Mouse (Mus musculus): Measurements from ENCODE around the gene Zbtb17. TPM values are rescaled to one million over a fixed set of nuclear protein-coding genes. Genes with fewer than 3 reads are reported as not detected.
A peak's percentile ranks its signal among the peaks of the same experiment; 100 is the strongest.

Gene Zbtb17
- polyA plus RNA-seq, 1 experiment from 2014 or later = 34.0 TPM

- no peak overlapping the region for H3K9ac ChIP-seq
- peaks cover 96% of the 10 kb centered on the region for H3K36me3 ChIP-seq
- 80% methylated on average over 9 of the region's 9 CpGs for WGBS
- H3K4me1 ChIP-seq = 0 out of 2 replicates have a peak, but pooled peaks cover 9% of the 10 kb centered on the region
- H3K27ac ChIP-seq (replicated peaks) = no peak overlapping the region
- no peaks in the 10 kb centered on the region for H3K27me3 ChIP-seq
- peaks cover 6% of the 10 kb centered on the region; the same call in 1 of the 2 replicates for H3K9me3 ChIP-seq (replicated peaks)
- H3K4me3 ChIP-seq (replicated peaks) = no peak overlapping the region
- H3K4me2 ChIP-seq (replicated peaks) = no peak overlapping the region
- ATAC-seq (ENCODE audit: insufficient number of reproducible peaks, low FRiP score, low TSS enrichment, low read depth) = no peak
Measured at GRCm38 (mm10) chr4:141469343-141469742, 24.9 kb downstream of the Zbtb17 start.

DNA sequence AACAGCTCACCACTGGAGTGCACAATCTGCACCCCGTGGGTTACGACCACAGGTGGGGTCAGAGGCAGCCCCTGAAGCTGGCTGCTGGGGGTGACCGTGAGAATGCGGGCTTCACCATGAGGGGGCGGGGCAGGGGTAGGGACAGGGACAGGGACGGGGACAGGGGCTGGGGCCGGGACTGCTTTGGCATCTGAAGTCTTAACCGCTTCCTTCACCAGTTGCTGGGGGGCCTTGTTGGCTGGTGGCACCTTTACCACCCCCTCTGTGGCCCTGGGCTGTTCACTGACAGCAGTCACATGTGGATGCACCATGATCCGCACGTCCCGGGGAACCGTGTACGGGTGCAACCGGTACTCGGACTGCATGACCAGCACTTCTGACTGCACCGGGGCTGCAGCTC, 27.0 kb downstream of the Zbtb17 start:
- H3K4me3 ChIP-seq (replicated peaks) = no peak overlapping the region
- 0 out of 2 replicates have a peak, but pooled peaks cover 9% of the 10 kb centered on the region for H3K4me1 ChIP-seq
- H3K36me3 ChIP-seq = peaks cover 96% of the 10 kb centered on the region
- 95% methylated on average over 16 of the region's 16 CpGs for WGBS
- ATAC-seq (ENCODE audit: insufficient number of reproducible peaks, low FRiP score, low TSS enrichment, low read depth) = no peak
- no peak overlapping the region for H3K27ac ChIP-seq (replicated peaks)
- no peaks in the 10 kb centered on the region for H3K27me3 ChIP-seq
- H3K9me3 ChIP-seq (replicated peaks) = peaks cover 6% of the 10 kb centered on the region; the same call in 1 of the 2 replicates
- H3K9ac ChIP-seq = no peak overlapping the region
- H3K4me2 ChIP-seq (replicated peaks) = no peak overlapping the region

DNA sequence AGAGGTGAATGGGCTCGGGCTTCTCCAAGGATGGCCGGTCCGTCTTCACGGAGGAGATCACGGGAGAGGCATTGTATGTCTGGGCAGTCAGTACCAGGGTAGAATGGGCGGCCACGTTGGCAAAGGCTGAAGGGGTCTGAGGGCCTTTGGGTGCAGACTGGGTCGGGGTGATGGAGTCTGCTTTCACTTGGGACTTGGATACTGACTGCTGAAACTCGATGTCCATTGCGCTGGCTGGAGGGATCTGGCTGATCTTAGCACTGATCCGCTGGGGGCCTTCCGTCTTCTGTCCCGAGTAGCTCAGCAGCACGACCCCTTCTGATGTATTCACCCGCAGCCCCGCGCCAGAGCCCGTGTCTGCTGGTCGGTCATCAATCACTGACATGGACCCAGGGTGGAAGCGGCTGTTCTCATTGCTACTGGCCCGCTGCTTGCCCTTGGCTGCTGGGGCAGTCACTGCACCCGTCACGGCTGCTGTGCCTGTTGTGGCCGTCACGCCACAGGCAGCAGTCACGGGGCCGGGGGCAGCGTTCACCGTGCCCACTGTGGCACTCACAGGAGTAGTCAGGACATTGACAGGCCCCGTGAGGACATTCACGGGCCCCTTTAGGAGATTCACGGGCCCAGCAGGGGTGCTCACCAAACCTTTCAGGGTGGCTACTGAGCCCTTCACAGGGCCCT, 28.3 kb downstream of the Zbtb17 start:
- H3K9me3 ChIP-seq (replicated peaks) = peaks cover 6% of the 10 kb centered on the region; the same call in 1 of the 2 replicates
- H3K4me3 ChIP-seq (replicated peaks) = no peak overlapping the region
- 0 out of 2 replicates have a peak, but pooled peaks cover 9% of the 10 kb centered on the region for H3K4me1 ChIP-seq
- no peak overlapping the region for H3K9ac ChIP-seq
- no peak overlapping the region for H3K27ac ChIP-seq (replicated peaks)
- H3K4me2 ChIP-seq (replicated peaks) = no peak overlapping the region
- no peak for ATAC-seq (ENCODE audit: insufficient number of reproducible peaks, low FRiP score, low TSS enrichment, low read depth)
- WGBS = 92% methylated on average over 32 of the region's 32 CpGs
- H3K36me3 ChIP-seq = peaks cover 96% of the 10 kb centered on the region
- no peaks in the 10 kb centered on the region for H3K27me3 ChIP-seq

DNA sequence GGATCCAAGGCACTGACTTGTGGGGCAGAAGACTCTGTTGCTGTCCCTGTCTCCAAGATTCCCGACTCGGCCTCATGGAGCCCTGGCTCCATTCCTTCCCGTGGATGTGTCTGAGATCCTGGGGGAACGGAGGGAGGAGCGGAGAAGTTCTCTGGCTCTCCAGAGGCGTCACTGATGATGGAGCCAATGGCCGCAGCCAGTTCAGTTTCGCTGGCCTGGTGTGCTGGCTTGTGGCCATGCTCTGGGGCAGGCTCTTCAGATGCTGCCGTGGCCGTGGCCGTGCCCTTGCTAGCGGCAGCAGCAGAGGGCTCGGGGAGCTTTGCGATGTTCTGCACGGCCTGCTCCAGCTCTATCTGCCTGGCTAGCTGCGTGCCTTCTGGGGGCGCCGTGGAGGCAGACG, 30.0 kb downstream of the Zbtb17 start:
- H3K27ac ChIP-seq (replicated peaks) = no peak overlapping the region
- peaks cover 6% of the 10 kb centered on the region; the same call in 1 of the 2 replicates for H3K9me3 ChIP-seq (replicated peaks)
- peaks cover 99% of the 10 kb centered on the region for H3K36me3 ChIP-seq
- peaks cover 4% of the 10 kb centered on the region; the same call in 1 of the 2 replicates for H3K4me1 ChIP-seq
- ATAC-seq (ENCODE audit: insufficient number of reproducible peaks, low FRiP score, low TSS enrichment, low read depth) = no peak
- H3K4me2 ChIP-seq (replicated peaks) = no peak overlapping the region
- H3K9ac ChIP-seq = no peak overlapping the region
- no peak overlapping the region for H3K4me3 ChIP-seq (replicated peaks)
- 87% methylated on average over 19 of the region's 19 CpGs for WGBS
- no peaks in the 10 kb centered on the region for H3K27me3 ChIP-seq

- WGBS = 62% methylated on average over 16 of the region's 16 CpGs
- Histone ChIP-seq H3K27ac (replicated peaks) (peak overlapping the region; percentile 74), H3K27me3 (no peaks in the 10 kb centered on the region), H3K9ac (no peak overlapping the region), H3K36me3 (peaks cover 97% of the 10 kb centered on the region), H3K9me3 (replicated peaks) (no peaks in the 10 kb centered on the region), H3K4me1 (peaks cover 4% of the 10 kb centered on the region; the same call in 1 of the 2 replicates), H3K4me2 (replicated peaks) (no peak overlapping the region), H3K4me3 (replicated peaks) (no peak overlapping the region)
- peak; percentile 65; the same call in 1 of the 2 replicates for ATAC-seq (ENCODE audit: insufficient number of reproducible peaks, low FRiP score, low TSS enrichment, low read depth)
Measured at GRCm38 (mm10) chr4:141477681-141478102, 33.2 kb downstream of the Zbtb17 start.

DNA sequence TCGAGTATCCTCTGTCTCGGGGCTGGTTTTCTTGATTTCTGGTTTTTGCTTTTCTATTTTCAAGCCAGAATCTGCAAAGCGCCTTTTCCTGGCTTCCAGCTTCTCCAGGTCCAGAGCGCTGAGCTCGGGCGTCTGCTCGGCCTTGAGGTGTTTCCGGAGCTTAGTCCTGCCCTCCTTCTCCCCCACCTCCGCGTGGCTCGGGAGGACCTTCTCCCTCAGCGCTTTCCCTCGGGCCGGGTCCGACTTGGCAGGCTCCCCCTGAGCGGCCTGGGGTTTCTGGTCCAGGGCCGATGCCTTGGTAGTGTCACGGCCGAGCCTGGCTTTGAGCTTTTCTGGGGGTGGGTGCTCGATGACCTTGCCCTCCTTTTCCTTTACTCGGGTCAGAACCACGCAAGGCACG, 33.8 kb downstream of the Zbtb17 start:
- Histone ChIP-seq H3K27me3 (no peaks in the 10 kb centered on the region), H3K4me3 (replicated peaks) (no peak overlapping the region), H3K9ac (no peak overlapping the region), H3K27ac (replicated peaks) (peak overlapping the region; percentile 74), H3K4me1 (peaks cover 4% of the 10 kb centered on the region; the same call in 1 of the 2 replicates), H3K36me3 (peaks cover 97% of the 10 kb centered on the region), H3K9me3 (replicated peaks) (no peaks in the 10 kb centered on the region), H3K4me2 (replicated peaks) (no peak overlapping the region)
- WGBS = 83% methylated on average over 23 of the region's 23 CpGs
- ATAC-seq (ENCODE audit: insufficient number of reproducible peaks, low FRiP score, low TSS enrichment, low read depth) = no peak

GRCm38 (mm10) chr4:141478794-141479193, 34.3 kb downstream of the Zbtb17 start:
- Histone ChIP-seq H3K36me3 (peaks cover 97% of the 10 kb centered on the region), H3K27ac (replicated peaks) (peak overlapping the region; percentile 74)
- no peak for ATAC-seq (ENCODE audit: insufficient number of reproducible peaks, low FRiP score, low TSS enrichment, low read depth)

GRCm38 (mm10) chr4:141479411-141479810, 35.0 kb downstream of the Zbtb17 start:
- H3K9me3 ChIP-seq (replicated peaks) = no peaks in the 10 kb centered on the region
- no peak overlapping the region for H3K4me3 ChIP-seq (replicated peaks)
- no peak overlapping the region for H3K27ac ChIP-seq (replicated peaks)
- peaks cover 4% of the 10 kb centered on the region; the same call in 1 of the 2 replicates for H3K4me1 ChIP-seq
- peaks cover 97% of the 10 kb centered on the region for H3K36me3 ChIP-seq
- no peak for ATAC-seq (ENCODE audit: insufficient number of reproducible peaks, low FRiP score, low TSS enrichment, low read depth)
- H3K27me3 ChIP-seq = no peaks in the 10 kb centered on the region
- H3K9ac ChIP-seq = no peak overlapping the region
- no peak overlapping the region for H3K4me2 ChIP-seq (replicated peaks)
- 90% methylated on average over 8 of the region's 8 CpGs for WGBS

More at GRCm38 (mm10) chr4:141478794-141479193, 34.3 kb downstream of the Zbtb17 start:
- peaks cover 4% of the 10 kb centered on the region; the same call in 1 of the 2 replicates for H3K4me1 ChIP-seq
- no peak overlapping the region for H3K4me2 ChIP-seq (replicated peaks)
- H3K27me3 ChIP-seq = no peaks in the 10 kb centered on the region
- 96% methylated on average over 32 of the region's 32 CpGs for WGBS
- no peak overlapping the region for H3K4me3 ChIP-seq (replicated peaks)
- H3K9me3 ChIP-seq (replicated peaks) = no peaks in the 10 kb centered on the region
- no peak overlapping the region for H3K9ac ChIP-seq

GRCm38 (mm10) chr4:141484071-141484470, 39.6 kb downstream of the Zbtb17 start:
- no peaks in the 10 kb centered on the region for H3K4me1 ChIP-seq
- no peaks in the 10 kb centered on the region for H3K27me3 ChIP-seq
- no peak overlapping the region for H3K4me3 ChIP-seq (replicated peaks)
- H3K9ac ChIP-seq = no peak overlapping the region
- H3K27ac ChIP-seq (replicated peaks) = no peak overlapping the region
- H3K36me3 ChIP-seq = peaks cover 94% of the 10 kb centered on the region
- 62% methylated on average over 11 of the region's 11 CpGs for WGBS
- H3K9me3 ChIP-seq (replicated peaks) = no peaks in the 10 kb centered on the region
- no peak; the same call in 1 of the 2 replicates for ATAC-seq (ENCODE audit: insufficient number of reproducible peaks, low FRiP score, low TSS enrichment, low read depth)
- H3K4me2 ChIP-seq (replicated peaks) = no peak overlapping the region

- Histone ChIP-seq H3K4me1 (no peaks in the 10 kb centered on the region), H3K4me3 (replicated peaks) (no peak overlapping the region), H3K9me3 (replicated peaks) (no peaks in the 10 kb centered on the region), H3K27me3 (no peaks in the 10 kb centered on the region), H3K27ac (replicated peaks) (no peak overlapping the region), H3K9ac (no peak overlapping the region), H3K36me3 (peaks cover 97% of the 10 kb centered on the region), H3K4me2 (replicated peaks) (no peak overlapping the region)
- WGBS = 89% methylated on average over 11 of the region's 11 CpGs
- no peak for ATAC-seq (ENCODE audit: insufficient number of reproducible peaks, low FRiP score, low TSS enrichment, low read depth)
Measured at GRCm38 (mm10) chr4:141487581-141487980, 43.1 kb downstream of the Zbtb17 start.

GRCm38 (mm10) chr4:141488670-141489069, 44.2 kb downstream of the Zbtb17 start:
- ATAC-seq (ENCODE audit: insufficient number of reproducible peaks, low FRiP score, low TSS enrichment, low read depth) = no peak
- peaks cover 94% of the 10 kb centered on the region for H3K36me3 ChIP-seq
- 92% methylated on average over 4 of the region's 4 CpGs for WGBS
- no peak overlapping the region for H3K4me3 ChIP-seq (replicated peaks)
- no peak overlapping the region for H3K27ac ChIP-seq (replicated peaks)
- H3K27me3 ChIP-seq = no peaks in the 10 kb centered on the region
- H3K9ac ChIP-seq = no peak overlapping the region
- no peak overlapping the region for H3K4me2 ChIP-seq (replicated peaks)
- H3K4me1 ChIP-seq = no peaks in the 10 kb centered on the region
- no peaks in the 10 kb centered on the region for H3K9me3 ChIP-seq (replicated peaks)

All from embryonic facial prominence, embryonic 15.5 days (tissue).